Mouse (Mus musculus): Measurements from ENCODE around the gene Hcar2.

GRCm38 (mm10) chr5:123907631-123907977 is 42.3 kb upstream of the Hcar2 start:
- TF ChIP-seq POLR2A (IDR thresholded peaks at IDR 0.05; ENCODE audit: insufficient read depth, low read depth, low read length) = no peak
- TF ChIP-seq CTCF (IDR thresholded peaks at IDR 0.05) = no peak

All from heart, adult 2 months (tissue).